Mouse (Mus musculus) hindbrain, embryonic 10.5 days (tissue): ENCODE measurements around the gene Adam19. TPM values are rescaled to one million over a fixed set of nuclear protein-coding genes. Genes with fewer than 3 reads are reported as not detected.

ENCODE experiments used
- DNase-seq: peaks from one replicate; pipeline ENCODE4 v3.0.0-alpha.2; 2017; ENCODE audit warnings: low spot score
- H3K27ac ChIP-seq: fragments of 300-500 bp; sonication (generic); 2 replicates; pipeline ENCODE4 v1.5.1; 2016; ENCODE audit warnings: mild to moderate bottlenecking, moderate library complexity
- H3K27me3 ChIP-seq: fragments of 300-500 bp; sonication (generic); 2 replicates; pipeline ENCODE4 v1.6.1; 2016; ENCODE audit warnings: mild to moderate bottlenecking; ENCODE audit not compliant: poor library complexity, insufficient read depth, severe bottlenecking
- H3K36me3 ChIP-seq: fragments of 300-500 bp; sonication (generic); 2 replicates; pipeline ENCODE4 v1.6.1; 2016; ENCODE audit warnings: mild to moderate bottlenecking, moderate library complexity
- H3K4me1 ChIP-seq: fragments of 300-500 bp; sonication (generic); replicated peaks from 2 replicates; pipeline ENCODE4 v1.6.1; 2016; ENCODE audit warnings: mild to moderate bottlenecking
- H3K4me3 ChIP-seq: fragments of 300-500 bp; sonication (generic); 2 replicates; pipeline ENCODE4 v1.5.1; 2016; ENCODE audit warnings: mild to moderate bottlenecking, moderate library complexity
- H3K9me3 ChIP-seq: fragments of 300-500 bp; sonication (generic); 2 replicates; pipeline ENCODE4 v1.6.1; 2016; ENCODE audit warnings: mild to moderate bottlenecking, moderate library complexity
- WGBS: fragments of 180-500 bp; shearing (Covaris S2); methylation state at CpG from one replicate; pipeline ENCODE4 v1.1.7; 2016; 5-methylcytosine and 5-hydroxymethylcytosine counted together
- polyA plus RNA-seq: library from polyadenylated mRNA; unstranded; fragments of >200 nt; fragmentation: Nextera tagmentation; extraction: Ambion mirVana; gene quantifications from 2 replicates; pipeline ENCODE4 v1.2.1, GENCODE M21; 2016

The Adam19 gene
- polyA plus RNA-seq, 1 experiment from 2014 or later = 14.0 TPM

GRCm38 (mm10) chr11:46083835-46084444 lies 28.1 kb downstream of the Adam19 start:
- no peak overlapping the region for H3K27ac ChIP-seq
- no peaks in the 10 kb centered on the region for H3K9me3 ChIP-seq
- DNase-seq = no peak
- H3K27me3 ChIP-seq = no peaks in the 10 kb centered on the region
- peaks cover 8% of the 10 kb centered on the region for H3K4me1 ChIP-seq
- no peaks in the 10 kb centered on the region for H3K36me3 ChIP-seq
- 91% methylated on average over 11 of the region's 11 CpGs for WGBS
- no peak overlapping the region for H3K4me3 ChIP-seq

- no peak for DNase-seq
Observed at GRCm38 (mm10) chr11:46084568-46084967, 28.8 kb downstream of the Adam19 start.

GRCm38 (mm10) chr11:46085398-46086163 lies 29.8 kb downstream of the Adam19 start:
- DNase-seq = no peak
- no peaks in the 10 kb centered on the region for H3K27me3 ChIP-seq
- H3K36me3 ChIP-seq = no peaks in the 10 kb centered on the region
- peaks cover 14% of the 10 kb centered on the region for H3K4me1 ChIP-seq
- no peaks in the 10 kb centered on the region for H3K9me3 ChIP-seq
- H3K27ac ChIP-seq = no peak overlapping the region
- no peak overlapping the region for H3K4me3 ChIP-seq
- WGBS = 95% methylated on average over 10 of the region's 10 CpGs

More at GRCm38 (mm10) chr11:46084568-46084967, 28.8 kb downstream of the Adam19 start:
- WGBS = 85% methylated on average over 3 of the region's 3 CpGs
- H3K4me1 ChIP-seq = peaks cover 12% of the 10 kb centered on the region
- no peaks in the 10 kb centered on the region for H3K36me3 ChIP-seq
- no peaks in the 10 kb centered on the region for H3K27me3 ChIP-seq
- no peak overlapping the region for H3K27ac ChIP-seq
- no peaks in the 10 kb centered on the region for H3K9me3 ChIP-seq
- no peak overlapping the region for H3K4me3 ChIP-seq

GRCm38 (mm10) chr11:46086446-46086845 lies 30.7 kb downstream of the Adam19 start:
- Histone ChIP-seq H3K4me1 (peaks cover 19% of the 10 kb centered on the region), H3K9me3 (no peaks in the 10 kb centered on the region), H3K27me3 (no peaks in the 10 kb centered on the region), H3K4me3 (no peak overlapping the region), H3K36me3 (no peaks in the 10 kb centered on the region), H3K27ac (no peak overlapping the region)
- DNase-seq = no peak
- 94% methylated on average over 3 of the region's 3 CpGs for WGBS

- 76% methylated on average over 4 of the region's 4 CpGs for WGBS
Observed at GRCm38 (mm10) chr11:46089081-46089713, 33.4 kb downstream of the Adam19 start.

GRCm38 (mm10) chr11:46090036-46090725 lies 34.4 kb downstream of the Adam19 start:
- H3K36me3 ChIP-seq = peaks cover 9% of the 10 kb centered on the region
- no peak overlapping the region for H3K4me3 ChIP-seq
- H3K27me3 ChIP-seq = no peaks in the 10 kb centered on the region
- DNase-seq = no peak
- peaks cover 15% of the 10 kb centered on the region for H3K4me1 ChIP-seq
- peak overlapping the region; percentile 40; the same call in 1 of the 2 replicates for H3K27ac ChIP-seq
- 89% methylated on average over 10 of the region's 10 CpGs for WGBS
- no peaks in the 10 kb centered on the region for H3K9me3 ChIP-seq

More at GRCm38 (mm10) chr11:46089081-46089713, 33.4 kb downstream of the Adam19 start:
- no peaks in the 10 kb centered on the region for H3K9me3 ChIP-seq
- DNase-seq = no peak
- H3K27me3 ChIP-seq = no peaks in the 10 kb centered on the region
- H3K36me3 ChIP-seq = no peaks in the 10 kb centered on the region
- peaks cover 19% of the 10 kb centered on the region for H3K4me1 ChIP-seq
- H3K4me3 ChIP-seq = no peak overlapping the region
- H3K27ac ChIP-seq = peak overlapping the region; percentile 53

GRCm38 (mm10) chr11:46090951-46091667 lies 35.3 kb downstream of the Adam19 start:
- no peaks in the 10 kb centered on the region for H3K27me3 ChIP-seq
- peaks cover 17% of the 10 kb centered on the region for H3K36me3 ChIP-seq
- H3K4me3 ChIP-seq = no peak overlapping the region
- peaks cover 20% of the 10 kb centered on the region for H3K4me1 ChIP-seq
- H3K27ac ChIP-seq = peak overlapping the region; percentile 40; the same call in 1 of the 2 replicates
- no peaks in the 10 kb centered on the region for H3K9me3 ChIP-seq
- 80% methylated on average over 10 of the region's 10 CpGs for WGBS
- no peak for DNase-seq

- DNase-seq = no peak
- WGBS = 93% methylated on average over 4 of the region's 4 CpGs
- Histone ChIP-seq H3K36me3 (peaks cover 17% of the 10 kb centered on the region), H3K9me3 (no peaks in the 10 kb centered on the region), H3K27ac (no peak overlapping the region), H3K27me3 (no peaks in the 10 kb centered on the region), H3K4me3 (no peak overlapping the region), H3K4me1 (peaks cover 20% of the 10 kb centered on the region)
Observed at GRCm38 (mm10) chr11:46092121-46092520, 36.3 kb downstream of the Adam19 start.

GRCm38 (mm10) chr11:46095477-46096264 lies 39.9 kb downstream of the Adam19 start:
- no peaks in the 10 kb centered on the region for H3K9me3 ChIP-seq
- no peaks in the 10 kb centered on the region for H3K27me3 ChIP-seq
- H3K4me3 ChIP-seq = no peak overlapping the region
- peaks cover 32% of the 10 kb centered on the region for H3K36me3 ChIP-seq
- H3K4me1 ChIP-seq = peaks cover 8% of the 10 kb centered on the region
- H3K27ac ChIP-seq = no peak overlapping the region
- no peak for DNase-seq
- 74% methylated on average over 9 of the region's 9 CpGs for WGBS

GRCm38 (mm10) chr11:46096265-46096649 lies 40.5 kb downstream of the Adam19 start:
- Histone ChIP-seq H3K9me3 (no peaks in the 10 kb centered on the region), H3K27ac (no peak overlapping the region), H3K4me1 (peaks cover 5% of the 10 kb centered on the region), H3K36me3 (peaks cover 37% of the 10 kb centered on the region), H3K27me3 (no peaks in the 10 kb centered on the region), H3K4me3 (no peak overlapping the region)
- DNase-seq = no peak
- WGBS = 94% methylated on average over 6 of the region's 6 CpGs

GRCm38 (mm10) chr11:46097062-46097461 lies 41.3 kb downstream of the Adam19 start:
- DNase-seq = no peak
- Histone ChIP-seq H3K27ac (no peak overlapping the region), H3K27me3 (no peaks in the 10 kb centered on the region), H3K4me1 (peaks cover 6% of the 10 kb centered on the region), H3K4me3 (no peak overlapping the region), H3K9me3 (no peaks in the 10 kb centered on the region), H3K36me3 (peaks cover 41% of the 10 kb centered on the region)
- 93% methylated on average over 3 of the region's 3 CpGs for WGBS
